ENCODE assay signal across 8 mouse cellular contexts in the genomic region with DNA sequence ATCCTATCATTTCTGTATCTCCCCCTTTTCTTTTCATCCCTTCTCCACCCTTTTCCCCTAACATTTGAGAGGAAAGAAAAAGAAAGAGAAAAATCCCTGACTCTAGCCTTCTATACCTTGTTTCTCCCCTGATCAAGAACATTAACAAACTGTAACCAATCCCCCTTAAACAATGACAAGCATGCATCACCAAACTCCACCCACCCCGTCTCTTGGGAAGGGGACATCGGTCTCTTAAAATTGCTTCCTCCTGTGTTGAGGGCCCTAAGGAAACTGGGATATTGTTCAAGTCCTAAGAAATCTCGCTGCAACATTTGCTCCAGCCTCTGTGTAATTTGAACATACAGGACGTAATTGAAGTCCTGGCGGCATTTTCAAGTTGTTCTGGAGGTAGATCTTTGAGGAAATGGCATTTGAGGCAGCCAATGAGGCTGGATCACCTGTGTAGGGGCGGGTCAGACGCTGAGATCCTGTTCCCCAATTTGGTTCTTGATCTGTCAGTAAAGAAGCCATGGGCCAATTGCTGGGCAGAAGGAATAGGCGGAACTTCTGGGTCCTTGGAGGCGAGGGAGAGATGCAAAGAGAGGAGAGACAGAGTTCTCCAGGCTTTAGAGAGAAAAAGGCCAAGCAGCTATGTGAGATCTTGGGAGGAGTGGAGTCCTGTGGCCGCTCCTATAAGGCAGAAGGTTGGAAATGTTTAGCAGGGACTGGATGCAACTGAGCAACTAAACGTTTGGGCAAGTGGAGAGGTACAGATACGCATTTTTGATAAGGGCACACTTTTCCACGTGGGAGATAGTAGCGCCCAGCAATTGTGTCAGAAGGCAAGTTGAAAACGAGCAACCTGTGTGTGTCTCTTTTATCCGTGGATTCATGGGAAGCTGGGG. TPM values are rescaled to one million over a fixed set of nuclear protein-coding genes. Genes with fewer than 3 reads are reported as not detected.
A peak's percentile ranks its signal among the peaks of the same experiment; 100 is the strongest.
DNase-seq lines count a peak whose midpoint lies in the region; ATAC-seq and TF ChIP-seq lines count a peak whose summit lies in the region.

No protein-coding gene starts in this region.

- peak; percentile 95 for ATAC-seq in G1E (ENCODE audit: extremely low read depth, insufficient number of reproducible peaks, low FRiP score, poor library complexity, severe bottlenecking)
- peak; percentile 93 for ATAC-seq in forebrain, embryonic 11.5 days (replicated peaks; ENCODE audit: low FRiP score)
- ATAC-seq in liver, embryonic 15.5 days (ENCODE audit: insufficient read depth) = peak; percentile 94
- ATAC-seq in neural tube, embryonic 11.5 days (ENCODE audit: insufficient read depth, low FRiP score, low TSS enrichment) = peak; percentile 58

- H3K36me3 ChIP-seq in G1E (replicated peaks) = peaks cover 2% of the 10 kb centered on the region
- H3K36me3 ChIP-seq in forebrain, embryonic 11.5 days (ENCODE audit: control insufficient read depth, insufficient read depth, low read length) = no peaks in the 10 kb centered on the region
- H3K36me3 ChIP-seq in liver, embryonic 15.5 days (replicated peaks) = no peaks in the 10 kb centered on the region
- no peaks in the 10 kb centered on the region for H3K36me3 ChIP-seq in neural tube, embryonic 11.5 days (ENCODE audit: control insufficient read depth, insufficient read depth, low read length)

- no peak overlapping the region for H3K27ac ChIP-seq in forebrain, embryonic 11.5 days (ENCODE audit: low read depth, low read length)
- peak overlapping the region; percentile 82 for H3K27ac ChIP-seq in liver, embryonic 15.5 days (replicated peaks)
- no peak overlapping the region for H3K27ac ChIP-seq in neural tube, embryonic 11.5 days (ENCODE audit: low read depth, low read length)

- H3K9ac ChIP-seq in forebrain, embryonic 11.5 days (ENCODE audit: low read length) = peak overlapping the region; percentile 49
- peak overlapping the region; percentile 65 for H3K9ac ChIP-seq in liver, embryonic 15.5 days
- peak overlapping the region; percentile 14; the same call in 1 of the 2 replicates for H3K9ac ChIP-seq in neural tube, embryonic 11.5 days (ENCODE audit: low read length)

- no peak for TF ChIP-seq CTCF in G1E (IDR thresholded peaks at IDR 0.05; ENCODE audit: low read depth, low read length)

- DNase-seq in G1E (ENCODE audit: low spot score) = peak; percentile 85
- peak; percentile 92 for DNase-seq in c-Kit-positive CD71-positive TER-119-positive erythroid progenitor cells, embryonic 14.5 days (ENCODE audit: low spot score)
- DNase-seq in forebrain, embryonic 11.5 days (ENCODE audit: low spot score) = peak; percentile 82
- DNase-seq in heart, postnatal 14 days = peak; percentile 50 to 63
- peak; percentile 83 to 89 for DNase-seq in kidney, postnatal 4 days
- DNase-seq in neural tube, embryonic 11.5 days (ENCODE audit: low spot score) = peak; percentile 78
- DNase-seq in testis, postnatal 14 days (ENCODE audit: low spot score) = peak; percentile 74

- 3% methylated on average over 16 of the region's 16 CpGs for WGBS in forebrain, embryonic 11.5 days
- WGBS in liver, embryonic 15.5 days (ENCODE audit: insufficient replicate concordance) = 2% methylated on average over 16 of the region's 16 CpGs
- 2% methylated on average over 16 of the region's 16 CpGs for WGBS in neural tube, embryonic 11.5 days

- H3K4me1 ChIP-seq in G1E (ENCODE audit: insufficient read depth, low read depth, low read length) = peaks cover 33% of the 10 kb centered on the region
- peaks cover 6% of the 10 kb centered on the region; the same call in 1 of the 2 replicates for H3K4me1 ChIP-seq in forebrain, embryonic 11.5 days (replicated peaks; ENCODE audit: control insufficient read depth, insufficient read depth, low read length)
- peaks cover 54% of the 10 kb centered on the region for H3K4me1 ChIP-seq in liver, embryonic 15.5 days (replicated peaks)
- no peaks in the 10 kb centered on the region for H3K4me1 ChIP-seq in neural tube, embryonic 11.5 days (ENCODE audit: control insufficient read depth, insufficient read depth, low read length)

- H3K4me3 ChIP-seq in G1E (ENCODE audit: low read depth, low read length) = peak overlapping the region; percentile 70
- peak overlapping the region; percentile 29 for H3K4me3 ChIP-seq in forebrain, embryonic 11.5 days (ENCODE audit: low read depth, low read length)
- peak overlapping the region; percentile 62 for H3K4me3 ChIP-seq in liver, embryonic 15.5 days (replicated peaks)
- H3K4me3 ChIP-seq in neural tube, embryonic 11.5 days (ENCODE audit: low read depth, low read length) = peak overlapping the region; percentile 28

- no peaks in the 10 kb centered on the region for H3K9me3 ChIP-seq in G1E (replicated peaks)
- no peaks in the 10 kb centered on the region for H3K9me3 ChIP-seq in forebrain, embryonic 11.5 days (ENCODE audit: control insufficient read depth, low read length)
- no peaks in the 10 kb centered on the region for H3K9me3 ChIP-seq in liver, embryonic 15.5 days (replicated peaks)
- H3K9me3 ChIP-seq in neural tube, embryonic 11.5 days (ENCODE audit: control insufficient read depth, low read length) = no peaks in the 10 kb centered on the region

- H3K4me2 ChIP-seq in forebrain, embryonic 11.5 days (ENCODE audit: low read depth, low read length, severe bottlenecking) = peak overlapping the region; percentile 51
- H3K4me2 ChIP-seq in liver, embryonic 15.5 days = peak overlapping the region; percentile 77
- peak overlapping the region; percentile 45 for H3K4me2 ChIP-seq in neural tube, embryonic 11.5 days (ENCODE audit: low read depth)

- peaks cover 18% of the 10 kb centered on the region for H3K27me3 ChIP-seq in G1E (ENCODE audit: insufficient read depth, low read length)
- H3K27me3 ChIP-seq in forebrain, embryonic 11.5 days (ENCODE audit: control insufficient read depth, insufficient read depth, low read length) = no peaks in the 10 kb centered on the region
- H3K27me3 ChIP-seq in liver, embryonic 15.5 days = peaks cover 21% of the 10 kb centered on the region; the same call in 1 of the 2 replicates
- no peaks in the 10 kb centered on the region for H3K27me3 ChIP-seq in neural tube, embryonic 11.5 days (ENCODE audit: control insufficient read depth, insufficient read depth, low read length)

- intact Hi-C loops in heart, postnatal 14 days (cut with DNase I) = no loop called here

RNA-seq across cellular contexts. Expression of a gene that starts 5.5 kb away (rescaled TPM):
- total RNA-seq in G1E (2014; fragmentation: Nextera tagmentation) (not detected in 2 replicates), G1E (2017) (not detected in 2 replicates)
- not detected in 2 replicates for polyA plus RNA-seq in G1E (2012)
- polyA plus RNA-seq in forebrain, embryonic 11.5 days (2014; fragmentation: Nextera tagmentation; extraction: Ambion mirVana) = 29.4 and 32.0 TPM in 2 replicates
- total RNA-seq in heart, postnatal 14 days (2021) = 10 to 100 TPM; 44.7 to 51.3 TPM
- 8.1 and 9.0 TPM in 2 replicates for polyA plus RNA-seq in liver, embryonic 15.5 days (2015; fragmentation: Nextera tagmentation; extraction: Ambion mirVana)
- 40.2 and 42.1 TPM in 2 replicates for polyA plus RNA-seq in neural tube, embryonic 11.5 days (2014; fragmentation: Nextera tagmentation; extraction: Ambion mirVana)

RNA-seq across cellular contexts. Expression of a gene that starts 23.9 kb away (rescaled TPM):
- total RNA-seq in G1E (2014; fragmentation: Nextera tagmentation) (45.1 and 131 TPM in 2 replicates), G1E (2017) (23.9 and 27.7 TPM in 2 replicates)
- 3.5 and 7.2 TPM in 2 replicates for polyA plus RNA-seq in G1E (2012)
- polyA plus RNA-seq in forebrain, embryonic 11.5 days (2014; fragmentation: Nextera tagmentation; extraction: Ambion mirVana) = 0.61 and 1.4 TPM in 2 replicates
- 1 to 10 TPM; 4.1 to 5.6 TPM for total RNA-seq in heart, postnatal 14 days (2021)
- 56.7 and 64.6 TPM in 2 replicates for polyA plus RNA-seq in liver, embryonic 15.5 days (2015; fragmentation: Nextera tagmentation; extraction: Ambion mirVana)
- 0.78 and 1.1 TPM in 2 replicates for polyA plus RNA-seq in neural tube, embryonic 11.5 days (2014; fragmentation: Nextera tagmentation; extraction: Ambion mirVana)

RNA-seq across cellular contexts. Expression of a gene that starts 35.0 kb away (rescaled TPM):
- total RNA-seq in G1E (2014; fragmentation: Nextera tagmentation) = not detected in 2 replicates
- total RNA-seq in G1E (2017) = 0.22 TPM in 1 of 2 replicates, not detected in the other
- polyA plus RNA-seq in G1E (2012) = 0.03 and 0.06 TPM in 2 replicates
- 0.21 TPM in 1 of 2 replicates, not detected in the other for polyA plus RNA-seq in forebrain, embryonic 11.5 days (2014; fragmentation: Nextera tagmentation; extraction: Ambion mirVana)
- under 1 TPM in 1 of 2 experiments, not detected in 1; 0.20 TPM for total RNA-seq in heart, postnatal 14 days (2021)
- 2.3 and 3.1 TPM in 2 replicates for polyA plus RNA-seq in liver, embryonic 15.5 days (2015; fragmentation: Nextera tagmentation; extraction: Ambion mirVana)
- polyA plus RNA-seq in neural tube, embryonic 11.5 days (2014; fragmentation: Nextera tagmentation; extraction: Ambion mirVana) = 0.50 and 0.72 TPM in 2 replicates

RNA-seq across cellular contexts. Expression of a gene that starts 56.3 kb away (rescaled TPM):
- not detected in 2 replicates for total RNA-seq in G1E (2014; fragmentation: Nextera tagmentation)
- not detected in 2 replicates for total RNA-seq in G1E (2017)
- polyA plus RNA-seq in G1E (2012) = not detected in 2 replicates
- polyA plus RNA-seq in forebrain, embryonic 11.5 days (2014; fragmentation: Nextera tagmentation; extraction: Ambion mirVana) = 313 and 318 TPM in 2 replicates
- total RNA-seq in heart, postnatal 14 days (2021) = not detected
- polyA plus RNA-seq in liver, embryonic 15.5 days (2015; fragmentation: Nextera tagmentation; extraction: Ambion mirVana) = 0.15 and 0.17 TPM in 2 replicates
- 191 and 218 TPM in 2 replicates for polyA plus RNA-seq in neural tube, embryonic 11.5 days (2014; fragmentation: Nextera tagmentation; extraction: Ambion mirVana)

RNA-seq across cellular contexts. Expression of a gene that starts 59.5 kb away (rescaled TPM):
- total RNA-seq in G1E (2014; fragmentation: Nextera tagmentation) = 33.4 and 39.3 TPM in 2 replicates
- 41.6 and 45.2 TPM in 2 replicates for total RNA-seq in G1E (2017)
- polyA plus RNA-seq in G1E (2012) = 30.0 and 34.2 TPM in 2 replicates
- 43.1 and 49.1 TPM in 2 replicates for polyA plus RNA-seq in forebrain, embryonic 11.5 days (2014; fragmentation: Nextera tagmentation; extraction: Ambion mirVana)
- 10 to 100 TPM; 38.3 to 41.0 TPM for total RNA-seq in heart, postnatal 14 days (2021)
- 21.7 and 24.4 TPM in 2 replicates for polyA plus RNA-seq in liver, embryonic 15.5 days (2015; fragmentation: Nextera tagmentation; extraction: Ambion mirVana)
- polyA plus RNA-seq in neural tube, embryonic 11.5 days (2014; fragmentation: Nextera tagmentation; extraction: Ambion mirVana) = 36.1 and 38.2 TPM in 2 replicates

Comparison
In these comparisons a context has a peak if more than half of its experiments do, and no peak if none do; other contexts are left out.
1. H3K9ac ChIP-seq: peak in every context shown above with its lines; median percentile 65 in liver, embryonic 15.5 days; 49 in forebrain, embryonic 11.5 days; 14 in neural tube, embryonic 11.5 days.